Mouse (Mus musculus): Measurements from ENCODE around the gene Nol7. TPM values are rescaled to one million over a fixed set of nuclear protein-coding genes. Genes with fewer than 3 reads are reported as not detected.

Gene Nol7
- total RNA-seq, 2 experiments from 2014 or later, result 102 to 103 TPM

- DNase-seq, result no peak
- intact Hi-C loops (cut with DNase I), result no loop called here
Observed at GRCm38 (mm10) chr13:43413611-43414010, 15.4 kb downstream of the Nol7 start.

- intact Hi-C loops (cut with DNase I), result no loop called here
- DNase-seq, result no peak
Observed at GRCm38 (mm10) chr13:43415249-43415648, 17.1 kb downstream of the Nol7 start.

- intact Hi-C loops (cut with DNase I), result no loop called here
- DNase-seq, result no peak
Observed at GRCm38 (mm10) chr13:43428436-43428835, 30.2 kb downstream of the Nol7 start.

- DNase-seq, result no peak
- intact Hi-C loops (cut with DNase I), result no loop called here
Observed at GRCm38 (mm10) chr13:43433395-43433794, 35.2 kb downstream of the Nol7 start.

DNA sequence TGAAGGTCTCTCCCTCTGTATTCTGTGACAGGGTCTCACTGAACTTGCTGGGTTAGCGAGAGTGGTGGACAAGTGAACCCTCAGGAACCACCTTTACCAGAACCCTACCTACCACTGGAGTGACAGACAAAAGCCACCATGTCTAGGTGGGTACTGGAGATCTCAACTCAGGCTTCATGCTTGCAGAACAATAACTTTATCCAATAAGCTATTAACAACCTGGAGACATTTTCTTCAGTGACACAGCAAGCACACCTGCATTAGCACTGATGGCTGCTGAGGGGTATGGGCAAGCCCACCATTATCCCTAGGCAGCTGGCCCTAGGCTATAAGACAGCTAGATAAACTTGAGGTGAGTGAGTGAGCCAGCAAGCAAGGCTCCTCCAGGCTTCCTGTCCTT, 42.2 kb downstream of the Nol7 start:
- DNase-seq, result no peak
- intact Hi-C loops (cut with DNase I), result no loop called here

DNA sequence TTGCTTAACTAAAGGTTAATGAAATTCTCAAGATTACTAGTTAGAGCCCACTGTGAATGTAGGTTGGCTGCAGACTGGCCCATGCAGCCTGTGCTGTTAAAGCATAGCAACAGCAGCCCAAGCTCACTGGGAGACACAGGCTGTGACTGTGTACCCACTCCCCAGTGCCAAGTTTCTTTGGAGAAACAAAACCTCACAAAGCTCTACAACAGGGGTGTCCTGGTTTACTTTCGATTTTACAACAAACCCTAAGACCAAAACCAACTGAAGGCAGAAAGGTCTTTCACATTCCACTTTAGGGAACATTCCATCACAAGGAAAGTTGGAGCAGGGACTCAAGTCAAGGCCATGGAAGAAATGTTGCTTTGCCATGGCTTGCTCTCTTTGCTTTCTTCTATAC, 44.4 kb downstream of the Nol7 start:
- DNase-seq, result no peak
- intact Hi-C loops (cut with DNase I), result no loop called here

GRCm38 (mm10) chr13:43443706-43444105, 45.5 kb downstream of the Nol7 start:
- no peak for DNase-seq
- intact Hi-C loops (cut with DNase I), result no loop called here

DNA sequence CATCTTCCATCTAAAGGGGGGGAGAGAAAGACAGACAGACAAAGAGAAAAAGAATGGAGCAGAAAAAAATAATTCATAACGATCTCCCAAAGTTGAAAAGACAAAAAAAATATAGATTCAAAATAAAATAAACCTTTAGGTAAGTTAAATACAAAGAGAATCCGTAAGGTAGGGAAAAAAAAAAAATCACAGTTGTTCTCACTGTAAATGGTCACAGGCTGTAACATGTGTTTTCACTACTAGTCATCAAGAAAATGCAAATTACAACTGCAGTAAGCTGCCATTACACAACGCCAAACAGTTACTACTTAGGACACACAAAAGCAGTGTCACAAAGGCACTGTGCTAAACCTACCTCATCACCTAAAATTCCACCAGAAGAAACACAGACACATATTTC, 46.5 kb downstream of the Nol7 start:
- intact Hi-C loops (cut with DNase I), result no loop called here
- DNase-seq, result no peak

- no peak for DNase-seq
- intact Hi-C loops (cut with DNase I), result no loop called here
Observed at GRCm38 (mm10) chr13:43445754-43446153, 47.6 kb downstream of the Nol7 start.

- DNase-seq, result no peak
- intact Hi-C loops (cut with DNase I), result no loop called here
Observed at GRCm38 (mm10) chr13:43447721-43448120, 49.5 kb downstream of the Nol7 start.

- intact Hi-C loops (cut with DNase I), result no loop called here
- DNase-seq, result no peak
Observed at GRCm38 (mm10) chr13:43450686-43451085, 52.5 kb downstream of the Nol7 start.

- no peak for DNase-seq
- intact Hi-C loops (cut with DNase I), result no loop called here
Observed at GRCm38 (mm10) chr13:43452177-43452576, 54.0 kb downstream of the Nol7 start.

DNA sequence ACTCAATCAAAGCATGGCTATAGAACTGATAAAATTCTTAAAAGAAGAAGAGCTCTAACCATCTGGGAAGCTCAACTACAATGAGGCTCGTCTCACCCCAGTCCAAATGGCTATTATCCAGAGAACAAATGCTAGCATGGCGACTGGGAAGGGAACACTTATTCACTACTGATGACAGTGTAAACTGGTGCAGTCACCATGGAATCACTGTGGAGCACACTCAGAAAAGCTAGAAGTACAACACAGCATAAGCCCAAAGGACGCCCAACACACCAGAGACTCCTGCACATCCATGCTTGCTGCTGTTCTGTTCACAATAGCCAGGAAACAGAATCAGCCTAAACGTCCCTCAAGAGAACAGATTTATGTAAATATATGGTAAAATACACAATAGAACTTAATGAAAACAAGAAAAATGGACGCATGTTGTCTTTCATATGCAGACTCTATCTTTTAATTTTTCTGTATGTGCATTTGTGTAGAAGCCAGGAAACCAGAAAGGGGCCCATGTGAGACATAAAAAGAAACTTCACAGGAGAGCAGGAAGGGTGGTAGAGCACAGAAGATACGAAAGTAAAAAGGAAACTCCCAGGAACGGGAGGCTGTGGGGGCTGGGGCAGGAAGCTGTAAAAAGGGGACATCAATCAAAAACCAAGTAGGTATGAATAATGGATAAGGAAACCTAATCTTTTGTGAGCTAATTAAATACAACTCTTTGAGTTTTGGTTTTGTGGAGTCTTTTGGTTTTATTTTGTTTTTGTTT, 54.8 kb downstream of the Nol7 start:
- DNase-seq, result no peak
- intact Hi-C loops (cut with DNase I), result no loop called here

DNA sequence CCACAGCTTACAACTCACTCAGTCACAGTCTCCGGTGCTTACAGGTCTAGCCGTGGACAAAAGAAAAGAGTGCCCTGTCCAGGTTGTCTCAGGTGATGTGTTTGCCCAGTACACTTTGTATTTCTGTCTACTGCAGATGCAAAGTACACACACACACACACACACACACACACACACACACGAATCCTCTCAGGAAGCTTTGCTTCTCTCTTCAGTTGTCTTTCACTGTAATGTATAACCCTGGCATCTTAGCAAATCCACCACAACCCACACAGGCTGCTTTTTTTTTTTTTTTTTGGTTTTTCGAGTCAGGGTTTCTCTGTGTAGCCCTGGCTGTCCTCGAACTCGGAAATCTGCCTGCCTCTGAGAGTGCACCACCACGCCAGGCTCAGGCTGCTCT, 56.2 kb downstream of the Nol7 start:
- intact Hi-C loops (cut with DNase I), result no loop called here
- no peak for DNase-seq

Other genes with a start within 250 kb of the Nol7 start
- 10 to 100 TPM; 34.5 to 37.3 TPM for gene Tbc1d7, start 226.9 kb upstream of the Nol7 start, total RNA-seq (2021)
- gene Gfod1, start 94.2 kb upstream of the Nol7 start, total RNA-seq (2021), result 10 to 100 TPM; 29.8 to 31.3 TPM
- 10 to 100 TPM; 21.0 to 23.6 TPM for gene Sirt5, start 32.9 kb upstream of the Nol7 start, total RNA-seq (2021)
- 10 to 100 TPM; 64.7 to 66.3 TPM for gene Ranbp9, start 82.9 kb downstream of the Nol7 start, total RNA-seq (2021)
- gene Mcur1, start 161.8 kb downstream of the Nol7 start, total RNA-seq (2021), result 1 to 10 TPM; 7.0 to 7.9 TPM
- 10 to 100 TPM; 20.1 to 20.8 TPM for gene Rnf182, start 217.3 kb downstream of the Nol7 start, total RNA-seq (2021)

All from left cerebral cortex, postnatal 4 days (tissue).